Mouse (Mus musculus): ENCODE measurements around the gene Sfxn4. TPM values are rescaled to one million over a fixed set of nuclear protein-coding genes. Genes with fewer than 3 reads are reported as not detected.

The Sfxn4 gene
- polyA plus RNA-seq, 1 experiment from 2014 or later, result 15.5 TPM

DNA sequence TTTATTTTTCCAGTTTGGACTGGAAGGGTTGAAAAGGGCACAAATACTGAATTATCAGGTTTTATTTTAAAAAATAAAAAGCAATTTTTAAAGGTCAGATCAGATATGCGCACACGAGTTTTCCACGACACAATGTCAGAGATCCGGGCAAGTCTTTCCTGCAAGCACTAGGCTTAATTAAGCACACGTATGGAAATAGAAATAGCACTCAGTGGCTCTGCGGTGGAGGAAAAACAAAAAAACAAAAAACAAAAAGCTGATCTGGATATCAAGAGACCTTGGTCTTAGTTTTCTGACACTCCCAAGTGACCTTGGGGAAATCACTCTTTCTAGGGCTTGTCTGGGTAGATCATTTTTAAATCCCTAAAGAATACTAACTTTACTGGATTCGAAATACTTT, 71.8 kb downstream of the Sfxn4 start:
- H3K27ac ChIP-seq, result peak overlapping the region; percentile 98
- peak overlapping the region; percentile 84 for H3K4me3 ChIP-seq
- H3K27me3 ChIP-seq, result no peaks in the 10 kb centered on the region
- 2% methylated on average over 7 of the region's 7 CpGs for WGBS
- H3K4me1 ChIP-seq (replicated peaks), result peaks cover 25% of the 10 kb centered on the region
- no peaks in the 10 kb centered on the region for H3K36me3 ChIP-seq
- H3K9me3 ChIP-seq, result no peaks in the 10 kb centered on the region
- peak overlapping the region; percentile 100 for H3K9ac ChIP-seq
- no peak for ATAC-seq (ENCODE audit: low FRiP score)
- H3K4me2 ChIP-seq, result peak overlapping the region; percentile 81

DNA sequence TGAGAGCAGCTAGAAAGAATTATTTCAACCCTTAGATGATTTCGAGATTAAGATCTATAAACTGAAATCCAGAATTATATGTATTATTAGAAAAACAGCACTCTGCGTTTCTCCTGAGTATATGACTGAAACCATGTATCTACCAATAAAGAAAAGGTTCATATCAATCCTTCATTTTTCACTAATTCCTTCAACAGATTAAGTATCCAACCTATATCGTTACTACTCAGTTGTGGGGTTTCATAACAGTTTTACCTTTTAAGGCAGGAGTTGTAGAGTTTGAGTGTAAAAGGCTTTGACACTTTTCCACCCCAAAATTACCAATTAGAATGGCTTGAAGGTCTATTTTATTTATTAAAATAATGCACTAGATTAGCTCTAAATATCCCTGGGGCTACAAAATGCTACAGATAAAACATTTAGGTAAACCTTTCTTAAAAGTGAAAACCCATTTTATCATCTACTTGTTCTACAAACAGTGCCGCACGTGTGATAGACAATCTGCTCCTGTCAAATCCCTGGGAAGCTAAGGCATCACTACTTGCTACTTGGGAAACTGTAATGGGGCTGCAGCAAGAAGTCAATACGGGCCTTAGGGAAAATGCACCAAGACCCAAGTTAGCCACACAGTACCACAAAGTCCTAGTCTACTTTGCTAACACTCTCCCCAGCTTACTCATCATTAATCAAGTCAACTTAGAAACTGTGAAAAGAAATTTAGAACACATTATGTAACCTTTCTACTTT, 72.9 kb downstream of the Sfxn4 start:
- no peak overlapping the region for H3K27ac ChIP-seq
- no peaks in the 10 kb centered on the region for H3K27me3 ChIP-seq
- ATAC-seq (ENCODE audit: low FRiP score), result no peak
- H3K4me1 ChIP-seq (replicated peaks), result peaks cover 25% of the 10 kb centered on the region
- H3K4me3 ChIP-seq, result peak overlapping the region; percentile 27
- no peaks in the 10 kb centered on the region for H3K9me3 ChIP-seq
- H3K9ac ChIP-seq, result peak overlapping the region; percentile 60
- H3K36me3 ChIP-seq, result no peaks in the 10 kb centered on the region
- 52% methylated on average over 6 of the region's 6 CpGs for WGBS
- peak overlapping the region; percentile 81 for H3K4me2 ChIP-seq

DNA sequence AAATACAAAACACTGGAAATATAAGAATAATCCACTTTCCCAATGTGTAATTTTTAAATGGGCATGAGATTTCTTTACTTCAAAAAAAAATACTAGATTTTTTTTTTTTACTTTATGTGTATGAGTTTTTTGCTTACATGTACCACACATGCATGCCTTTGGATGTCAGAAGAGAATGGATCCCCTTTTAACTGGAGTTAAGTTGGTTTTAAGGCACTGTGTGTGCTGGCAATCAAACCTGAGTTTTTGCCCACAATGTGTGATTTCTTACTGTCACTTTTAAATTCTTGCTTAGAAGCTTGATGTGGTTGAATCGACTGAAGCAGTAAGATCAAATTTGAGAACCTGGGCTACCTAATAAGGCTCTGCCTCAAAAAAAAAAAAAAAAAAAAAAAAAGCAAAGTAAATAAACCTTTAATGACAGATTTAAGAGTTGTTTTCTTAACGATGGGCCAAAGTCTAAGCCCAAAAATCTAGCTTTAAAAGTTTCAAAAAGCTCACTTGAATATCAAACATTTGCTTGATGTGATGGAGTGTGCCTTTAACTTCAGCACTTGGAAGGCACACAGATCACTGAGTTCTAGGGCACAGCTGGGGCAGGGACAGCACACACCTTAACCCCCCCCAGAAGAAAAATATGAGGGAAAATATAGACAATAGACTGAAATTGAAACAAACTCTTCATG, 73.7 kb downstream of the Sfxn4 start:
- 74% methylated on average over 2 of the region's 2 CpGs for WGBS

More for the DNA sequence above, 73.7 kb downstream of the Sfxn4 start:
- ATAC-seq (ENCODE audit: low FRiP score), result no peak
- Histone ChIP-seq H3K9ac (no peak overlapping the region), H3K27ac (no peak overlapping the region), H3K4me1 (replicated peaks) (peaks cover 28% of the 10 kb centered on the region), H3K4me3 (no peak overlapping the region), H3K4me2 (peak overlapping the region; percentile 81; the same call in 1 of the 2 replicates), H3K9me3 (no peaks in the 10 kb centered on the region), H3K27me3 (no peaks in the 10 kb centered on the region), H3K36me3 (no peaks in the 10 kb centered on the region)

Other genes starting within 250 kb of the Sfxn4 start
- gene Nanos1, start 105.5 kb downstream of the Sfxn4 start, polyA plus RNA-seq (2015; fragmentation: Nextera tagmentation; extraction: Ambion mirVana), result 13.5 and 14.0 TPM in 2 replicates
- gene Eif3a, start 70.8 kb downstream of the Sfxn4 start, polyA plus RNA-seq (2015; fragmentation: Nextera tagmentation; extraction: Ambion mirVana), result 112 and 121 TPM in 2 replicates
- gene Fam45a, start 49.9 kb downstream of the Sfxn4 start, polyA plus RNA-seq (2015; fragmentation: Nextera tagmentation; extraction: Ambion mirVana), result 39.7 and 43.6 TPM in 2 replicates
- 93.8 and 99.6 TPM in 2 replicates for gene Prdx3, start 13.1 kb upstream of the Sfxn4 start, polyA plus RNA-seq (2015; fragmentation: Nextera tagmentation; extraction: Ambion mirVana)
- gene Grk5, start 28.3 kb upstream of the Sfxn4 start, polyA plus RNA-seq (2015; fragmentation: Nextera tagmentation; extraction: Ambion mirVana), result 2.2 and 2.3 TPM in 2 replicates